In genomic region chr9:59013365-59013764, GRCm38 (mm10) we compare ENCODE assay signal across 10 mouse cellular contexts. TPM values are rescaled to one million over a fixed set of nuclear protein-coding genes. Genes with fewer than 3 reads are reported as not detected.
A peak's percentile ranks its signal among the peaks of the same experiment; 100 is the strongest.
DNase-seq lines count a peak whose midpoint lies in the region; ATAC-seq and TF ChIP-seq lines count a peak whose summit lies in the region.
"Had no signal": no experiment of that assay in that cellular context is flagged by ENCODE, and none has a peak within 500 bp of the region (broad histone marks: within the 10 kb centered on the region; RNA-seq: fewer than 3 reads in every experiment).

No protein-coding gene starts in this region.

- no peak overlapping the region for H3K4me3 ChIP-seq in liver, adult 2 months (ENCODE audit: insufficient read depth, low read depth, low read length)
- H3K4me3 ChIP-seq: hindbrain, embryonic 15.5 days; neural tube, embryonic 13.5 days had no signal

- H3K79me2 ChIP-seq in liver, adult 2 months (ENCODE audit: control insufficient read depth, insufficient read depth, low read length): peaks cover 6% of the 10 kb centered on the region; the same call in 1 of the 2 replicates

- H3K4me1 ChIP-seq in liver, adult 2 months (ENCODE audit: control insufficient read depth, insufficient read depth, low read length): peaks cover 5% of the 10 kb centered on the region

- no peaks in the 10 kb centered on the region for H3K36me3 ChIP-seq in liver, adult 2 months (ENCODE audit: control insufficient read depth, insufficient read depth, low read length)
- H3K36me3 ChIP-seq: hindbrain, embryonic 15.5 days; neural tube, embryonic 13.5 days had no signal

- ATAC-seq in frontal cortex, adult (ENCODE audit: low TSS enrichment): peak; percentile 62; the same call in 1 of the 2 replicates

- TF ChIP-seq POLR2A in liver, adult 2 months (IDR thresholded peaks at IDR 0.05; ENCODE audit: extremely low read depth, insufficient read depth, low read length): no peak
- no peak for TF ChIP-seq POLR2A in brain, embryonic 14.5 days (IDR thresholded peaks at IDR 0.05; ENCODE audit: borderline replicate concordance, extremely low read depth, insufficient read depth, insufficient read length, poor library complexity, severe bottlenecking)

- no peak for DNase-seq in frontal cortex, postnatal 10 days (ENCODE audit: low spot score in 2 of 2)
- peak; percentile 72 for DNase-seq in liver, adult 2 months (ENCODE audit: extremely low read depth, low read depth, low spot score)
- no peak for DNase-seq in liver
- DNase-seq in brain, embryonic 14.5 days (ENCODE audit: low read depth): peak; percentile 87
- DNase-seq in lung, postnatal 14 days: peak; percentile 41
- DNase-seq in testis, postnatal 14 days (ENCODE audit: low spot score): no peak
- DNase-seq in neural tube, embryonic 10.5 days (ENCODE audit: extremely low spot score, low spot score): no peak

- H3K27me3 ChIP-seq in liver, adult 2 months (ENCODE audit: control insufficient read depth, insufficient read depth, low read length): no peaks in the 10 kb centered on the region
- H3K27me3 ChIP-seq: hindbrain, embryonic 15.5 days; neural tube, embryonic 13.5 days had no signal

- H3K27ac ChIP-seq in liver, adult 2 months (replicated peaks; ENCODE audit: insufficient read depth, low read depth, low read length): no peak overlapping the region
- H3K27ac ChIP-seq: hindbrain, embryonic 15.5 days; neural tube, embryonic 13.5 days had no signal

- TF ChIP-seq CTCF in liver, adult 2 months (IDR thresholded peaks at IDR 0.05; ENCODE audit: low read depth, low read length): peak; percentile 57
- TF ChIP-seq CTCF in brain, embryonic 14.5 days (IDR thresholded peaks at IDR 0.05; ENCODE audit: borderline replicate concordance, extremely low read depth, insufficient read depth, insufficient read length): 0 out of 2 replicates have a peak, but pooled peaks have one; percentile 37

- WGBS in liver, adult 2 months: 2% methylated on average over 2 of the region's 2 CpGs

- no peak overlapping the region for H3K9ac ChIP-seq in liver, adult 2 months (ENCODE audit: low read depth, low read length)
- H3K9ac ChIP-seq: hindbrain, embryonic 15.5 days; neural tube, embryonic 13.5 days had no signal

RNA-seq across cellular contexts. Expression of gene Neo1, which starts 22.9 kb away (rescaled TPM):
- total RNA-seq in liver, adult 2 months (2014; rRNA removed): 9.3 and 9.6 TPM in 2 replicates
- polyA plus RNA-seq in liver, adult 2 months (2012; rRNA removed): 4.4 and 4.8 TPM in 2 replicates
- polyA plus RNA-seq in brain, embryonic 14.5 days (2012; rRNA removed): 74.4 and 98.3 TPM in 2 replicates

Comparison
In these comparisons a context has a peak if more than half of its experiments do, and no peak if none do; other contexts are left out.
1. DNase-seq: peak in liver, adult 2 months (single experiment), brain, embryonic 14.5 days (single experiment) and lung, postnatal 14 days (single experiment); none in frontal cortex, postnatal 10 days (0 of 2), liver (single experiment), testis, postnatal 14 days (single experiment) and neural tube, embryonic 10.5 days (single experiment).
2. RNA of gene Neo1, which starts 22.9 kb away (polyA plus RNA-seq): 74.4 to 98.3 TPM in brain, embryonic 14.5 days; 4.4 to 4.8 TPM in liver, adult 2 months; every median in the first group is over 10 times any median in the second.